Mouse (Mus musculus) cortical plate, adult 2 months (tissue): ENCODE results near the gene Slc5a3. TPM values are rescaled to one million over a fixed set of nuclear protein-coding genes. Genes with fewer than 3 reads are reported as not detected.

Experiments used
- H3K27ac ChIP-seq: fragments of 200-500 bp; 2 replicates; pipeline ENCODE4 v1.5.1; 2012; ENCODE audit warnings: low read length, control low read depth, inconsistent platforms; ENCODE audit not compliant: insufficient read depth
- H3K4me1 ChIP-seq: fragments of 200-500 bp; 2 replicates; pipeline ENCODE4 v1.6.1; 2011; ENCODE audit warnings: low read length; ENCODE audit not compliant: control insufficient read depth, insufficient read depth
- H3K4me3 ChIP-seq: fragments of 200-500 bp; 2 replicates; pipeline ENCODE4 v1.5.1; 2011; ENCODE audit warnings: mild to moderate bottlenecking, low read length, control low read depth; ENCODE audit not compliant: insufficient read depth
- CTCF ChIP-seq: fragments of 200-500 bp; IDR thresholded peaks from 2 replicates; pipeline ENCODE4 v1.5.1; 2011; ENCODE audit warnings: mild to moderate bottlenecking, control low read depth, low read length; ENCODE audit not compliant: insufficient read depth; ENCODE audit errors: extremely low read depth
- POLR2A ChIP-seq: fragments of 200-500 bp; IDR thresholded peaks from 2 replicates; pipeline ENCODE4 v1.6.1; 2011; ENCODE audit warnings: mild to moderate bottlenecking, low read length, control low read depth; ENCODE audit not compliant: insufficient read depth; ENCODE audit errors: extremely low read depth
- polyA plus RNA-seq: library from polyadenylated mRNA; depleted of rRNA; stranded (reverse); fragments of >200 nt; gene quantifications from 2 replicates; pipeline ENCODE4 v1.2.3, GENCODE M21; 2012

Gene Slc5a3
- polyA plus RNA-seq, 1 experiment = 5.1 TPM

- H3K4me1 ChIP-seq = no peaks in the 10 kb centered on the region
- TF ChIP-seq CTCF = no peak
- H3K27ac ChIP-seq = no peak overlapping the region
- no peak overlapping the region for H3K4me3 ChIP-seq
Measured at GRCm38 (mm10) chr16:92036701-92037100, 21.4 kb upstream of the Slc5a3 start.

- H3K27ac ChIP-seq = no peak overlapping the region
- no peak for TF ChIP-seq CTCF
- no peak for TF ChIP-seq POLR2A
- no peak overlapping the region for H3K4me3 ChIP-seq
- no peaks in the 10 kb centered on the region for H3K4me1 ChIP-seq
Measured at GRCm38 (mm10) chr16:92037891-92038607, 20.1 kb upstream of the Slc5a3 start.

GRCm38 (mm10) chr16:92039421-92039820 lies 18.7 kb upstream of the Slc5a3 start:
- Histone ChIP-seq H3K27ac (no peak overlapping the region), H3K4me1 (no peaks in the 10 kb centered on the region), H3K4me3 (no peak overlapping the region)
- TF ChIP-seq POLR2A = no peak
- TF ChIP-seq CTCF = no peak

- Histone ChIP-seq H3K27ac (no peak overlapping the region), H3K4me3 (no peak overlapping the region), H3K4me1 (no peaks in the 10 kb centered on the region)
- TF ChIP-seq POLR2A = no peak
- TF ChIP-seq CTCF = no peak
Measured at GRCm38 (mm10) chr16:92039966-92040365, 18.2 kb upstream of the Slc5a3 start.

GRCm38 (mm10) chr16:92051777-92052310 lies 6.3 kb upstream of the Slc5a3 start:
- no peak overlapping the region for H3K27ac ChIP-seq
- TF ChIP-seq POLR2A = no peak
- TF ChIP-seq CTCF = no peak

GRCm38 (mm10) chr16:92052569-92052968 lies 5.6 kb upstream of the Slc5a3 start:
- no peaks in the 10 kb centered on the region; the same call in 1 of the 2 replicates for H3K4me1 ChIP-seq
- H3K4me3 ChIP-seq = no peak overlapping the region
- no peak for TF ChIP-seq POLR2A
- TF ChIP-seq CTCF = no peak
- H3K27ac ChIP-seq = no peak overlapping the region

More at GRCm38 (mm10) chr16:92051777-92052310, 6.3 kb upstream of the Slc5a3 start:
- Histone ChIP-seq H3K4me3 (no peak overlapping the region), H3K4me1 (no peaks in the 10 kb centered on the region)

GRCm38 (mm10) chr16:92056711-92057110 lies 1.4 kb upstream of the Slc5a3 start:
- TF ChIP-seq CTCF = no peak
- TF ChIP-seq POLR2A = no peak
- H3K4me1 ChIP-seq = peaks cover 5% of the 10 kb centered on the region; the same call in 1 of the 2 replicates
- no peak overlapping the region for H3K27ac ChIP-seq
- no peak overlapping the region for H3K4me3 ChIP-seq

- H3K4me1 ChIP-seq = peaks cover 5% of the 10 kb centered on the region; the same call in 1 of the 2 replicates
- TF ChIP-seq POLR2A = no peak
- no peak for TF ChIP-seq CTCF
- peak overlapping the region; percentile 37 for H3K27ac ChIP-seq
- peak overlapping the region; percentile 57 for H3K4me3 ChIP-seq
Measured at GRCm38 (mm10) chr16:92057456-92057851, 668 bp upstream of the Slc5a3 start.

GRCm38 (mm10) chr16:92058644-92059620 lies 810 bp downstream of the Slc5a3 start:
- Histone ChIP-seq H3K4me3 (peak overlapping the region; percentile 57), H3K4me1 (peaks cover 5% of the 10 kb centered on the region; the same call in 1 of the 2 replicates), H3K27ac (no peak overlapping the region)
- TF ChIP-seq CTCF (no peak), POLR2A (no peak)

GRCm38 (mm10) chr16:92060213-92060612 lies 2.1 kb downstream of the Slc5a3 start:
- H3K27ac ChIP-seq = no peak overlapping the region
- peak overlapping the region; percentile 57 for H3K4me3 ChIP-seq
- peaks cover 5% of the 10 kb centered on the region; the same call in 1 of the 2 replicates for H3K4me1 ChIP-seq
- no peak for TF ChIP-seq POLR2A
- TF ChIP-seq CTCF = no peak
